Mouse (Mus musculus) cerebellum, adult 2 months (tissue): ENCODE measurements around the gene Smarca4.
"Not testable (repeated sequence)": the region's sequence is repeated elsewhere in the genome, so short reads cannot be mapped to it uniquely, and the experiment has no call there.

ENCODE experiments used
- CTCF ChIP-seq: fragments of 200-500 bp; IDR thresholded peaks from 2 replicates; pipeline ENCODE4 v1.5.1; 2011; ENCODE audit warnings: low read depth, mild to moderate bottlenecking, control low read depth, low read length, moderate library complexity, borderline replicate concordance; ENCODE audit not compliant: insufficient read depth
- POLR2A ChIP-seq: fragments of 200-500 bp; IDR thresholded peaks from 2 replicates; pipeline ENCODE4 v1.6.1; 2011; ENCODE audit warnings: low read length, control low read depth, borderline replicate concordance; ENCODE audit not compliant: insufficient read depth

DNA sequence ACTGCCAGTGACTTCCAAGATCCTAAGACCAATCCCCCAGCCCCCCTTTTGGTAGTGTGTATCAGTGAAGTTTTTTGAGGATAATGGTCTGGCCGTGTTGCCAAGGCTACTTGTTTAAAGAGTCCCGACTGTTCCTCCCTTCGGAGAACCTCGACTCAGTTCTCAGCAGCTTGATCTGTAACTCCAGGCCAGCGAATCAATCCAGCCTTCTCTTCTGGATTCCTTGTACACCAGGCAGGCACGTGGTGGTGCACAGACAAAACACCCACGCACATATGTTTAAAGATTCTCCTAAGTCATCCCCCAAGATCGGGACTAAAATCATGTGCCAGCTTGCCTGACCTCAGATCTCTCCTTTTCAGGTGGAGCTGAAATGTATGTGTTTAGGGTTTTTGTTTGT lies 21.6 kb upstream of the Smarca4 start:
- not testable (repeated sequence) for TF ChIP-seq CTCF, POLR2A
